Mouse (Mus musculus) lung, postnatal 10 days (tissue): ENCODE measurements at regions not wholly inside any gene's neighbourhood (a gene's known extent, or its start where the extent isn't known, plus 50 kb on each side); places are given as distances from the start of the nearest gene placed in this dataset.
A peak's percentile ranks its signal among the peaks of the same experiment; 100 is the strongest.

ENCODE experiments used
- DNase-seq: peaks from one replicate; pipeline ENCODE4 v3.0.0; 2021

DNA sequence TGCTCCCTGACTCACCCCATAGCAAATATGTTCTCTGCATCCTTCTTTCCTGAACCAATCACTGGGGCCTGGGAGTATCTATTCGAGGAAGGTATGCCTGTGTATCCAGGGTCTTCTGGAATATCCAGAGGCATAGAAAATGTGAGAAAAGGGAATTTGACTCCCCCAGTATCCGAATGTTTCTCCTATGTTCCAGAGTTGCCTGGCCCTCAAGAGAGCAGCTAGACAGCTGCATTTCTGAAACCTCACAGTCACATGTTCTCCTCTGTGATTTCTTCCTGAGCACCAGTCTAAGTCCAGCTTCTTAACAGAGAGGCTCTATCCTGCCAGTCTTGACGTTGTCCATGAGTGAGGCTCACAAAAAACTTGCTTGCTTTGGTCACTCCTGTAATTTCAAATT, 719.9 kb upstream of the Igfbp3 start:
- DNase-seq: no peak

DNA sequence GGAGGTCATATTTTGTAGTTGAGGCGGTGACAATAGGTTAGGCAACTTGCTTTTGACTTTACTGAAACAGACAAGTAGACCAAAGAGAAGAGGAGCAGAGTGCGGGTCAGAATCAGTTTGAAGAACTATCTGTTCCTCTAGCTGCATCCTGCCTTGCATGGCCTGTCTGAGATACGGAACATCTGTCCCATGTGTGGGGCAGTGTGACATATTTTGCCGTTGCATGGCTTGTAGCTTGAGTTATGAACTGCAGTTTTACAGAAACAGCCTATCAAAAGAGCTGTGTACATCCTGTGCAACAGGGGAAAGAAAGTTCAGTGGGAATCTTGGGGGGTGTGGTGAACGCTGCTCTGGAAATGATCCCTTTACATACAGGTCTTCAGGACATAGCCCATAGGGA, 718.9 kb upstream of the Igfbp3 start:
- peak; percentile 5 for DNase-seq

- no peak for DNase-seq
Observed at GRCm38 (mm10) chr11:7931064-7931797, 717.5 kb upstream of the Igfbp3 start.

DNA sequence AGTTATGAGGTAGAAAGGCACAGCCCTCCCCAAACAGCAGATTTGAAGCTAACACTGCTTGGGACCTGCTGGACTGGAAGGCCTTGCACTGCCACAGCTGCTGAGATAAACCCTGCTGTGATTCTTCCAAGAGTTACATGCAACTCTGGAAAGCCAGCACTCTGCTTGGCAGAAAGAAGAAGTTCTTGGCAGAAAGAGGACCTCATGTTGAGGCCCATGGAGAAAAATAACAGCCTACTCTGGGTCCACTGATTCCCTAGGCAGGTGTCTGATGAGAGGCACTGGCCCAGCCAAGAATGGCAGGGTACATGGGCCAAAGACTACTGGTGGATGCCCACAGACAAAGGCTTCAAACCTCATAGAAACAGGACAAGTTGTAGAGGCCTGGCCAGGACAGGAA, 714.0 kb upstream of the Igfbp3 start:
- DNase-seq: no peak

- DNase-seq: no peak
Observed at GRCm38 (mm10) chr11:7912036-7912435, 698.3 kb upstream of the Igfbp3 start.

- DNase-seq: no peak
Observed at GRCm38 (mm10) chr11:7900266-7900665, 686.5 kb upstream of the Igfbp3 start.

DNA sequence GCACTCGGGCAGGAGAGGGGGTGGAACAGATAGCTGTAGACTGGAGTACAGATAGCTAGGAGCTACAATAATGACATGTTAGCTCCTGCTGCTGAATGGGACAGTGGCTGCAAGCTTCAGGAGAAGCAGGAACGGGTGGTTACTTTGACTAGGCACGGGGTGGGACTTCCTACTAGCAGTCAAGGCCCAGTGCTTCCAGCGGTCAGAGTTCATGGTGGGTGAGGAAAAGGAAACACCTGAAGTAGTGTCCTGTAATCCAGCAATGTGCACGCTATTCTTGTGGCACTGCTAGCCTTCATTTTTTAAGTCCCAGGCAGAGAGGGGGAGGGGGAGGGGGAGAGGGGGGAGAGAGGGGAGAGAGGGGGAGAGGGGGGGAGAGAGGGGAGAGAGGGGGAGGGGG, 684.5 kb upstream of the Igfbp3 start:
- DNase-seq: no peak

- no peak for DNase-seq
Observed at GRCm38 (mm10) chr11:7880506-7880905, 666.8 kb upstream of the Igfbp3 start.

- DNase-seq: no peak
Observed at GRCm38 (mm10) chr11:7864116-7864515, 650.4 kb upstream of the Igfbp3 start.

DNA sequence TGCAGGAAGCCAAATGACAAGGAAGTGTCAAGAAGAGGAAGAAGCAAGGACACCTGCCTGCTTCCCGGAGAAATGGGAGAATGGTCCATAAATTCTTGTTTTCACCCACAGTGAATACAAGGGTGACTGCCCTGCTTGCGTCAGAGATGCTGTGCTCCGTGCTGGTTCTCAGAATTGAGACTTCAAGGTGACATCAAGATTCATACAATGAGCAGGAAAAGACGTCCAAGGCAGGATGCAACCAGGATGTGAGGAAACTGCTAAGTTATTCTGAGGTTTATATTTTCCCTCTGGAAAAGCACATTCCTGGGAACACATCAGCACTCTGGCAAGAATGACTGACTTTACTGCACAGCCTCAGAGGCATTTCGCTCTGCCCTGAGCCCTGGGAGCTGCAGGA, 650.0 kb upstream of the Igfbp3 start:
- no peak for DNase-seq

DNA sequence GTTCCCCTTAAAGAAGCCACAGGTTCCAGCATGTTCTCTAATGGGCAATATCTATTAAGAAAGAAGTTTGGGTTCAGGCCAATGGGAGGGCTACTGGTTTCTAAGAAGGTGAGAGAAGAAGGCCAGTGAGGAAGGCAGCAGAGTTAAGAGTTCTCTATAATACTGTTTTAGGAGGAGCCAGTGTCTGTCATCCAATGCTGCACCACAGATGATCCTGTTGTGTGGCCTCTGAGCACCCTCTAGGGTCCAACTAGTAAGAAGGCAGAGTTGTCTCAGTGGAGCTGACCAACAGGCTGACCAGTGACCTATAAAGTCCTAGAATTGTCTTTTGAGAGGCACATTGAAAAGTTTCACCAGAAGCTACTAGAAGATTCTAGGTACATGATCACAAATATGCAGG, 648.8 kb upstream of the Igfbp3 start:
- peak; percentile 15 for DNase-seq

DNA sequence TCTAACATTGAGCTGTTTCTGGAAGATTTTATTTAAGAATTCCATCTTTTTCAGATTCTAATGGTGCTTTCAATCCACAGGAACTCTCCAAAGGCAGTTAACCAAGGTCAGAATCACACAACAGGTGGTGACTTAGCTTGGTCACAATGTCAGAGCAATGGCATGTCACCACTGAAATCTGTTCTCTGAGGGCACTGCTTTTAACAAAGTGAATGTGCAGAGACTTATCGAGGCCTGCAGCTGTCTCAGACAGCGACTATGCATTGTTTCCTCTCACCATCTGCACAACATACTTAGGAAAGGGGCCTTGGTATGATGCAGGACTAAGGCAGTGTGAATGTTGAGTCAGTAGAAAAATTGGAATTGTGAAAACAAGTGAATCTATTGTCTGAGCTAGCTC, 638.9 kb upstream of the Igfbp3 start:
- DNase-seq: no peak

DNA sequence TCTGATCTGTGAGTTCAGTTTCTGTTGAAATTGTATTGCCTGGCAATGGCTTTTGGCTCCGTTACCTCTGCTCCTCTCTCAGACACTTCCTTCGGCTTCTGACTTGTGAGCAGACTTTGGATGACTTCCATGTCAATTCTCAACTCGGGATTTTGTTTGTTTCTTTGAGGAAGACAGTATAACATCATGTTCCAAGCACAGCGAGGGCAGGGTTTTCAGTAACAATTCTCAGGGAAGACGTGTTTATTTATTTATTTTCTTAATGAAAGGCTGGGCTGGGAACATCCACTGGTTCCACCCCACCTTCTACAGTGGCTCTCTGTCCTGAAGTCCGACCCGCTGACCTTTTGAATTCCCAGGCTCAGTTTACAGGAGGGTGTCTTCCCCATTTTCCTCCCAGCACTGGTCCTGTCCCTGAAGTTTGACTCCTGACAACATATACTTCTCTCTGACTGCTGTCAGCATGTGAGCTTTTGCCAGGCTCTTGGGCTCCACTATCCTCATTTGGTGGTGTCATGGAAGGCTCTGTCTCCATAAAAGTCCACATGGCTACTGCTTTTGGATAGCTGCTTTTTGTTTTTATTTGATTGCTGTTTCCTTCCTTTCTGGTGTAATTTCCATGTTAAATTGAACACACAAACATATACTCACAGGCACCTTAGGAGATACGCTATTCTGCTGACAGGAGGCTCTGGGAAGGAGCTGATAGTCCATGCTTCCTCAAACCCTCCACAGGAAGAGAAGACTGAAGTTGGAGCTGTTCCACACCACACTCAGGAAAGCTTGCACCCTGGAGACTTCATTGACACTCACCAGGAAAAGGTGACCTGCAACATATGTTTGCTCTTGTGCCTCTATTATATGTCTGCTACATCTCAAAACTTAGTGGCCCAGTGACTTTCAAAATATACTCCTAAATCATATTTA, 624.9 kb upstream of the Igfbp3 start:
- peak; percentile 50 for DNase-seq

- DNase-seq: no peak
Observed at GRCm38 (mm10) chr11:7837486-7837885, 623.8 kb upstream of the Igfbp3 start.

DNA sequence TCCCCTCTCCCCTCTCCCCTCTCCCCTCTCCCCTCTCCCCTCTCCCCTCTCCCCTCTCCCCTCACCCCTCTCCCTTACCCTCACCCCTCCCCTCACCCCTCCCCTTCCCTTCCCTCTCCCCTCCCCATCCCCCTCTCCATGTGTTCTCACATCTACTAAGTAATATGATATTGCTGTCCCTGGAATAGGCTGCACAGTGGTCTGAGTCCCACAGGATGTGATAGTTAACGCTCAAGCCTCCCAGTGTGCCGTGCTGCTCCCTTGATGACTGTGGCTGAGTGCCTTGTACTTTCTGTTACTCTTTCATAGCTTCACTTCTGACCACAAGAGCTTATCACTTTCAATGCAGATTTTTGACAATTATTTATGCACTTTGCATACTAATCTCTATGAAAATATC, 620.4 kb upstream of the Igfbp3 start:
- no peak for DNase-seq

DNA sequence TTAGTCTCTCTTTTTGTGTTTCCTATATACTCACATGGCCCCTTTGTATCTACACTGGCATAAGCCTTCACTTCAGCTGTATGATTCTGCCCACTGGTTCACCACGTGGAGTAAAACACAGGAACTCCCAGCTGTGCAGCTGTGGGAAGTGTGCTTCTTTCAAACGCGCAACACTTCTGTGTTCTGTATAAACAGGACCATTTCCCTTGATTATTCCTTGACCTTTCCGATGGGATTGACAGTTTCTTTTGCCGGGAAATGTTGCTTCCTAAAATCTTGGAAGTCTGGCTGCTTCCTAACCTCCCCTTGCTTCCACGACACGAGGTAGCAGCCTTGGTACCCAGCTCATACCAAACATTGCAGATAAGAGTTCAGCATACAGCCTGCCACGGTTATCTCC, 618.7 kb upstream of the Igfbp3 start:
- peak; percentile 6 for DNase-seq

DNA sequence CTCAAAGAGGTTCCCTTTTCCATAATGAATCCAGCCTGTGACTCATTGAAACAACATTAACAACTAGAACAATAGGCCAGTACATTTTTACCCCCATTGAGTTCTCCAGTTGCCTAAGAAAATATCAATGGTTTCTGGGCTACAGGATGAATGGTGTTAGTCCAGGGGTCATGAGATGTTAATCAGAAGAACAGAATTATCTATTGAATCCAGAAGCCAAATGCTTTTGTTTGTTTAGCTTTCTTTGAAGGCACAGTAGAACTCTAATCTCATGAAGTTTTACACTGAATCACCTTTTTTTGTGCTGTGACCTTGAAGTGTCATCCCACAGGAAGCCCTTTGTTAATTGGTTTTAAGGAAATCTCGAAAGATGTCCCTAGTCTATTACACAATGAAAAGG, 616.0 kb upstream of the Igfbp3 start:
- no peak for DNase-seq

DNA sequence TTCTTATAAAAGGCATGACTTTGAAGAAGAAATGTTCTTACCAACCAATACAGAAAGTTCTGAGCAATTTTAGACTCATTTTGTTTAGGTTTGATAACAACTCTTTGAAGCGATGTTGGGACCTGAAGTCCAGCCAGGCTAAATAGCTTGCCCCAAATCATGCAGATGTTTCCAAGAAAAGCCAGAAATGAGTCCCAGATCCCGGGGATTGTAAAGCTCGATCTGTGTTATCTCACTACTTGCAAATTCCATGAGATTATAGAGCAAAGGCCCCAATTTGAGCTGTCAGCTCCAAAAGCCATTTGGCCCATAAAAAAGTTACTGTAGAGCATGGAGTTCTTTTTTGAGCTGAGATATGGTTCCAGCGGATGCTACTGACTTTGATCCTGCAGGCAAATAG, 614.3 kb upstream of the Igfbp3 start:
- DNase-seq: no peak

DNA sequence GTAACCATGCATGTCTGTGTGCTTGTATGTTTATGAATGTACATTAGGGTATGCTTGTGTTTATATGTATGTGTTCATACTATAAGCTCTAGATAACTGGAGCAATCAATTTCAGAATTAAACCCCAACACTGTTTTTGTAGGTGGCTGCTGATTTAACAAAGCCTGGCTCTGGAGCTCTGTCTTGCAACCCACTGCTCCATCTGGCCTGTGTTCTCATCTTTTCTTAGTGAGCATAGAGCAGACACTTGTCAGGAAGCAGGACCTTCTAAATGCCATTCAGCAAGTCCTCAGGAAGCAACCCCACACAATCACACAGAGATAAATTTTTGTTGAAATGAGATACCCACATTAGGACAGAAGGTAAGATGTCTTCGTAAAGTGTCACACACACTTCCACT, 613.7 kb upstream of the Igfbp3 start:
- no peak for DNase-seq

GRCm38 (mm10) chr11:7815750-7816149, 602.0 kb upstream of the Igfbp3 start:
- DNase-seq: peak; percentile 8

- DNase-seq: no peak
Observed at GRCm38 (mm10) chr11:7814556-7814955, 600.8 kb upstream of the Igfbp3 start.

GRCm38 (mm10) chr11:7812436-7812835, 598.7 kb upstream of the Igfbp3 start:
- DNase-seq: no peak

- DNase-seq: no peak
Observed at GRCm38 (mm10) chr11:7809741-7810140, 596.0 kb upstream of the Igfbp3 start.

DNA sequence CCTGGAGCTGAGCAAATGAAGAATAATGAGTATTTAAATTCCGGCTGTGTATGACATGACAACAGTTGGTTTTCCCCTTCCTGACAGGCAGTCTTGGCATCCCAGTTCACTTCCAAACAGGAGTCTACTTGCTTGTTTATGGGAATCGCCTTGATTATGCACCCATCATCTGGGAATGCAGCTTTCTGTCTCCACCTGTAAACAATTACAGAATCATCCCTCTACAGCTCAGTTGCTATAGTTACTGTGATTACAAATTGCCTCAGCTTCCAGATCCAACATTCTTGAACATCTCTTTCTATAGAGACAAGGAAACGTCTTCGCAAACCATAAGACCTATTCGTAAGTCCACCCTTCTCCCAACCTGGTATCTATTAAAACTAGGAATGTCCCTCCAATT, 582.6 kb upstream of the Igfbp3 start:
- no peak for DNase-seq
